Mouse (Mus musculus): Measurements from ENCODE around the gene Ric3. TPM values are rescaled to one million over a fixed set of nuclear protein-coding genes. Genes with fewer than 3 reads are reported as not detected.
"Not testable (repeated sequence)": the region's sequence is repeated elsewhere in the genome, so short reads cannot be mapped to it uniquely, and the experiment has no call there.

Ric3 gene
- polyA plus RNA-seq, 1 experiment from 2014 or later: 2.2 TPM

DNA sequence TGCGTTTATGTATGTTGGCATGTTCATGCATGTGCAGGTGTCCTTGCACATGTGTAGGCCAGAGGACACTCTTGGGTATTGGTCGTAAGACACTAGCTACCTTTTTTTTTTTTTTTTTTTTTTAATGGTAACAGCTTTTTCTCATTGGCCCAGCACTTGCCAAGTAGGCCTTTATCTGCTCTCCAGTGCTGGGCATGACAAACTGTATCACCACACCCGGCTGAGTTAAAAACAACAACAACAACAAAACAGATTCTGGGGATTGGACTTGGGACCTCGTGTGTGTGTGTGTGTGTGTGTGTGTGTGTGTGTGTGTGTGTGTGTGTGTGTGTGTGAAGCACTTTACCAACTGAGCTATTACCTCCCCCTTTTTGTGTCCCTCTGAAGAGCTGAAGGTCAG lies 13.5 kb upstream of the Ric3 start:
- H3K9me3 ChIP-seq: no peaks in the 10 kb centered on the region
- no peaks in the 10 kb centered on the region for H3K4me1 ChIP-seq
- no peak overlapping the region for H3K4me3 ChIP-seq (replicated peaks)
- no peak overlapping the region for H3K4me2 ChIP-seq
- ATAC-seq (ENCODE audit: insufficient read depth, low FRiP score, low read depth): no peak
- H3K27me3 ChIP-seq (replicated peaks): no peaks in the 10 kb centered on the region
- H3K9ac ChIP-seq: no peak overlapping the region
- no peaks in the 10 kb centered on the region for H3K36me3 ChIP-seq
- no peak overlapping the region for H3K27ac ChIP-seq
- whole genome bisulfite sequencing: 78% methylated on average over 4 of the region's 4 CpGs

DNA sequence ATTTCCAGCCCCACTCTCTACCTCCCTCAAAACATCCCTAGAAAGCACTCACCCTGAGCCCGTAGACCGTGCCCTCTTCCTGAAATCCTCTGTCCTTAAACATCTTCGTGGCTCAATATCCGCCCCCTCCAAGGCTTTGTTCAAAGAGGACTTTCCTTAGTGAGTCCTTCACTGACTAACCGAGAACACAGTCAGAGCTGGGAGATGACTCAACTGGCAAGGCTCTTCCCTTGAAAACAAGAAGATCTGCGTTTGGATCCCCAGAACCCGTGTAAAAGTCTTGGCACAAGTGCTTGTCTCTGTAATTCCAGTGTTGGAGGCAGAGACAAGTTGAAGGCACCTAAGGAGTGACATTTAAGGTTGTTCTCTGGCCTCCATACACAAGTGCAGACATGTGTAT lies 11.2 kb upstream of the Ric3 start:
- WGBS: no CpG with 5 or more reads among the region's 7 CpGs
- Histone ChIP-seq H3K4me2 (no peak overlapping the region), H3K27ac (no peak overlapping the region), H3K4me1 (no peaks in the 10 kb centered on the region), H3K36me3 (no peaks in the 10 kb centered on the region), H3K9me3 (no peaks in the 10 kb centered on the region), H3K27me3 (replicated peaks) (no peaks in the 10 kb centered on the region), H3K4me3 (replicated peaks) (no peak overlapping the region), H3K9ac (no peak overlapping the region)
- ATAC-seq (ENCODE audit: insufficient read depth, low FRiP score, low read depth): no peak

GRCm38 (mm10) chr7:109091316-109091715 lies 8.2 kb upstream of the Ric3 start:
- not testable (repeated sequence) for H3K36me3 ChIP-seq; H3K9me3 ChIP-seq; H3K9ac ChIP-seq; ATAC-seq (ENCODE audit: insufficient read depth, low FRiP score, low read depth); H3K27ac ChIP-seq; H3K4me3 ChIP-seq (replicated peaks); H3K4me1 ChIP-seq; H3K4me2 ChIP-seq; H3K27me3 ChIP-seq (replicated peaks)
- WGBS: no CpG with 5 or more reads among the region's 2 CpGs

DNA sequence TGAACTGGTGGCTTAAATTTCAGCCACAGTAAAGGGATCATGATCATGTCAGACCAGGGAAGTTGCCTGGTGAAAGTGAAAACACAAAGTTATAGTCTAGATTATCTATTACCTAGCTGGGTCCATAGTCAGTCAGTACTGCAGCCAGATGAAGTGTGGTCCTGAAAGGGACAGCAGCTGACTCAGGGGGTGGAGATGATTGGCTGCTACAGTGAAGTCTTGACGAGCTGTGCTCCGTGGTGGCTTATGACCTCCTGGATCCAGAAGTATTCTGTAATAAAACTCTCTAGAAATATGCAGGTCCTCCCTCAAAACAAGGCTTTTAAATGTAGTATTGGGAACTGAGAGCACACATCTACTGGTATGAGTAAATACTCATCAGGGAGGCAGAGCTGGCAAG lies 3.8 kb upstream of the Ric3 start:
- 3% methylated on average over 2 of the region's 2 CpGs for WGBS
- Histone ChIP-seq H3K4me3 (replicated peaks) (no peak overlapping the region), H3K4me2 (no peak overlapping the region), H3K9ac (no peak overlapping the region), H3K9me3 (no peaks in the 10 kb centered on the region), H3K27me3 (replicated peaks) (0 out of 2 replicates have a peak, but pooled peaks cover 3% of the 10 kb centered on the region), H3K4me1 (0 out of 2 replicates have a peak, but pooled peaks cover 5% of the 10 kb centered on the region), H3K27ac (no peak overlapping the region), H3K36me3 (no peaks in the 10 kb centered on the region)
- ATAC-seq (ENCODE audit: insufficient read depth, low FRiP score, low read depth): no peak

GRCm38 (mm10) chr7:109083813-109084184 lies 668 bp upstream of the Ric3 start:
- no peaks in the 10 kb centered on the region for H3K36me3 ChIP-seq
- H3K4me2 ChIP-seq: no peak overlapping the region
- no peak overlapping the region for H3K4me3 ChIP-seq (replicated peaks)
- no peaks in the 10 kb centered on the region for H3K9me3 ChIP-seq
- H3K27me3 ChIP-seq (replicated peaks): 0 out of 2 replicates have a peak, but pooled peaks cover 3% of the 10 kb centered on the region
- no peak for ATAC-seq (ENCODE audit: insufficient read depth, low FRiP score, low read depth)
- no peak overlapping the region for H3K9ac ChIP-seq
- H3K27ac ChIP-seq: no peak overlapping the region
- WGBS: 72% methylated on average over 4 of the region's 4 CpGs
- 0 out of 2 replicates have a peak, but pooled peaks cover 5% of the 10 kb centered on the region for H3K4me1 ChIP-seq

DNA sequence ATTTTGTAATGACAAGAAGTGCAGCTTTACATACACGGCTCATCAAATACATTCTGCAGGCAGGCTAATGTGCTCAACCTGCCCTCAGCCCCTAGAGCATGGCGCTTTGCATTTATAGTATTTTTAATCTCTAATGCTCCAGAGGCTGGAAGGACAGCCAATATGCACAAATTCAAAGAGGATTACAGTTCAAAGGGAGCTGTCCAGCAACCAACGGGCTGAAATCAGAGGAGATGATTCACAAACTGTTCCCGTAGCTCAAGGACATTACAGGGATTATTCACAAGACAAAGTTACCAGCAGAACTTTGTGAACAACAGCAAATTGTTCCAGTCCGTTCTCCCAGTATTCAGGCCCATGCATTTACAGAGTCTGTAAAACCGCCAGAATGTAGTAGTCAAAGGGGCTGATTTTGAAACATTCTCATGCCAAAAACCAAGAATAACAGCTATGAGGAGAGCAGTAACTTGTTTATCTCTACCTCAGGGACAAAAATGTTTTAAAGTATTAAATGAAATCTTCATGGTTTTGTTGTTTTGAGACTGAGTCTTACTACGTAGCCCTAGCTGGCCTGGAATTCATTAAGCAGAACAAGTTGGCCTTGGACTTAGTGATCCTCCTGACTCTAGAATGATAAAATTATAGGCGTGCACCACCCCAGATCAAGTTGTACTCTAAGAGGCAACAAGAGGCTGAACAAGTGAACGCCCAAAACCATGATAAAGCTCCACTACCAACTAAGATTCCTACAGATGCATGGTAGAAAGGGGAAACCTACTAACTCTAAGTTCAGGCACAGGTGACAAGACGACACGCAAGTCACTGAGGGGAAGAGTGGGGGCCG lies 640 bp downstream of the Ric3 start:
- Histone ChIP-seq H3K27ac (no peak overlapping the region), H3K27me3 (replicated peaks) (0 out of 2 replicates have a peak, but pooled peaks cover 3% of the 10 kb centered on the region), H3K9ac (no peak overlapping the region), H3K4me2 (peak overlapping the region; percentile 58), H3K36me3 (no peaks in the 10 kb centered on the region), H3K4me3 (replicated peaks) (peak overlapping the region; percentile 44), H3K4me1 (0 out of 2 replicates have a peak, but pooled peaks cover 5% of the 10 kb centered on the region), H3K9me3 (no peaks in the 10 kb centered on the region)
- ATAC-seq (ENCODE audit: insufficient read depth, low FRiP score, low read depth): no peak
- WGBS: 21% methylated on average over 12 of the region's 12 CpGs

GRCm38 (mm10) chr7:109072326-109072725 lies 10.8 kb downstream of the Ric3 start:
- WGBS: 58% methylated on average over 5 of the region's 5 CpGs
- no peak overlapping the region for H3K4me2 ChIP-seq

GRCm38 (mm10) chr7:109069641-109070040 lies 13.5 kb downstream of the Ric3 start:
- H3K9ac ChIP-seq: no peak overlapping the region
- no peak overlapping the region for H3K27ac ChIP-seq
- H3K36me3 ChIP-seq: no peaks in the 10 kb centered on the region
- no peak for ATAC-seq (ENCODE audit: insufficient read depth, low FRiP score, low read depth)
- H3K27me3 ChIP-seq (replicated peaks): no peaks in the 10 kb centered on the region
- H3K4me3 ChIP-seq (replicated peaks): no peak overlapping the region
- H3K4me1 ChIP-seq: 0 out of 2 replicates have a peak, but pooled peaks cover 3% of the 10 kb centered on the region
- no peak overlapping the region for H3K4me2 ChIP-seq
- 68% methylated on average over 4 of the region's 4 CpGs for WGBS
- H3K9me3 ChIP-seq: no peaks in the 10 kb centered on the region

More at GRCm38 (mm10) chr7:109072326-109072725, 10.8 kb downstream of the Ric3 start:
- Histone ChIP-seq H3K9ac (no peak overlapping the region), H3K4me3 (replicated peaks) (no peak overlapping the region), H3K9me3 (no peaks in the 10 kb centered on the region), H3K4me1 (0 out of 2 replicates have a peak, but pooled peaks cover 3% of the 10 kb centered on the region), H3K36me3 (no peaks in the 10 kb centered on the region), H3K27ac (no peak overlapping the region), H3K27me3 (replicated peaks) (no peaks in the 10 kb centered on the region)
- ATAC-seq (ENCODE audit: insufficient read depth, low FRiP score, low read depth): no peak

- no peak for ATAC-seq (ENCODE audit: insufficient read depth, low FRiP score, low read depth)
- H3K36me3 ChIP-seq: no peaks in the 10 kb centered on the region
- H3K4me2 ChIP-seq: no peak overlapping the region
- no peaks in the 10 kb centered on the region for H3K9me3 ChIP-seq
- no peak overlapping the region for H3K9ac ChIP-seq
- H3K27me3 ChIP-seq (replicated peaks): no peaks in the 10 kb centered on the region
- H3K4me3 ChIP-seq (replicated peaks): no peak overlapping the region
- no peaks in the 10 kb centered on the region for H3K4me1 ChIP-seq
- H3K27ac ChIP-seq: no peak overlapping the region
- WGBS: 81% methylated on average over 4 of the region's 4 CpGs
Observed at GRCm38 (mm10) chr7:109059536-109059935, 23.6 kb downstream of the Ric3 start.

DNA sequence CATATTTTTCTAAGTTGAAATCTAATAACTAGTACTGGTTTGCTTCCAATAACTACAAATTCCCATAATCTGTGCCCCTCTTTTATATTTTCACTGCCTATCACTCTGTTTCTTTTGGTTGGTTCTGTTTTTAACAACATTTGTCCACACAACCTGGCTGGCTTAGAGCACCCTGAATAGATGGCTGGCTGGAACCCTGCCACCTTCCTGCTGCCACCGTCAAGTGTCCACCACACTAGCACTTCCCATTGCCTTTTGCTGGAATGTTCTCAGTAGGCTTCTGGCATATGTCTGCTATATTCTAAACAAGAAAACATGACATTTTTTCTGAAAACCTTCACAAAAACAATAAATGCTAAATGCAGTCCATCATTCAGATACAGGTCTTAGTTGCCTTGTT lies 32.3 kb downstream of the Ric3 start:
- 77% methylated on average over 1 of the region's 1 CpGs for WGBS
- Histone ChIP-seq H3K4me1 (no peaks in the 10 kb centered on the region), H3K9me3 (no peaks in the 10 kb centered on the region), H3K4me2 (no peak overlapping the region), H3K9ac (no peak overlapping the region), H3K4me3 (replicated peaks) (no peak overlapping the region), H3K36me3 (no peaks in the 10 kb centered on the region), H3K27me3 (replicated peaks) (no peaks in the 10 kb centered on the region), H3K27ac (no peak overlapping the region)
- ATAC-seq (ENCODE audit: insufficient read depth, low FRiP score, low read depth): no peak

DNA sequence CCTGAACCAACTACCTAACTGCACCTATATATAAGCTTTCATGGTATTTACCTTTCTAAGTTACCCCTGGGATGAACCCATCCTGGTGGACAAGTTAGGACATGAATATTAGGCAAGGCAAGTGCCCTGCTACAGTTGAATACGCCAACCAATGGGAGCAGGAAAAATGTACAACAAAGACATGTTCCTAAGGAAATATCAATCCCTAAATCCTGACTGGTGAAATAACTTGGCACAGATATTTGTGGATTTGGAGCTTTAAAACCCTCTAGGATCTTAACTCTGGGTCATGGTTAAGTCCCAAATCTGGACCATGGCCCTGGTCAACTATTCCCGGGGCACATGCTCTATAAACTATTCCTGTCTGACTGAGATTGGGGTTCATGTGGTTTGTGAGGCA lies 37.3 kb downstream of the Ric3 start:
- H3K36me3 ChIP-seq: no peaks in the 10 kb centered on the region
- no peak overlapping the region for H3K4me2 ChIP-seq
- no peak overlapping the region for H3K9ac ChIP-seq
- H3K9me3 ChIP-seq: no peaks in the 10 kb centered on the region
- H3K27ac ChIP-seq: no peak overlapping the region
- no peaks in the 10 kb centered on the region for H3K27me3 ChIP-seq (replicated peaks)
- WGBS: 87% methylated on average over 2 of the region's 2 CpGs
- no peak for ATAC-seq (ENCODE audit: insufficient read depth, low FRiP score, low read depth)
- no peak overlapping the region for H3K4me3 ChIP-seq (replicated peaks)
- no peaks in the 10 kb centered on the region for H3K4me1 ChIP-seq

GRCm38 (mm10) chr7:109039445-109039844 lies 43.7 kb downstream of the Ric3 start:
- Histone ChIP-seq H3K36me3 (no peaks in the 10 kb centered on the region), H3K4me3 (replicated peaks) (no peak overlapping the region), H3K4me1 (no peaks in the 10 kb centered on the region), H3K9ac (no peak overlapping the region), H3K4me2 (no peak overlapping the region), H3K27me3 (replicated peaks) (no peaks in the 10 kb centered on the region), H3K9me3 (no peaks in the 10 kb centered on the region), H3K27ac (no peak overlapping the region)
- no peak for ATAC-seq (ENCODE audit: insufficient read depth, low FRiP score, low read depth)
- 83% methylated on average over 5 of the region's 5 CpGs for WGBS

Data from stomach, embryonic 15.5 days (tissue).